Mouse (Mus musculus): ENCODE measurements at regions not wholly inside any gene's neighbourhood (a gene's known extent, or its start where the extent isn't known, plus 50 kb on each side); places are given as distances from the start of the nearest gene placed in this dataset.
A peak's percentile ranks its signal among the peaks of the same experiment; 100 is the strongest.

- ATAC-seq (replicated peaks; ENCODE audit: low FRiP score, low read depth) (peak; percentile 76), DNase-seq (ENCODE audit: low spot score) (peak; percentile 90)
- no peak for TF ChIP-seq CTCF (IDR thresholded peaks at IDR 0.05; ENCODE audit: low read depth)
- no peaks in the 10 kb centered on the region for H3K4me1 ChIP-seq (replicated peaks; ENCODE audit: insufficient read depth, low read length)
- peak overlapping the region; percentile 36; the same call in 1 of the 2 replicates for H3K27ac ChIP-seq
- peak overlapping the region; percentile 59 for H3K4me2 ChIP-seq (ENCODE audit: low read length)
- H3K9me3 ChIP-seq (replicated peaks; ENCODE audit: low read length): no peaks in the 10 kb centered on the region
- H3K27me3 ChIP-seq (ENCODE audit: insufficient read depth, low read length): no peaks in the 10 kb centered on the region
- no peaks in the 10 kb centered on the region for H3K36me3 ChIP-seq (ENCODE audit: insufficient read depth, low read length)
- H3K9ac ChIP-seq (ENCODE audit: low read depth, low read length): peak overlapping the region; percentile 31; the same call in 1 of the 2 replicates
- peak overlapping the region; percentile 28 for H3K4me3 ChIP-seq (replicated peaks; ENCODE audit: low read depth, low read length)
- WGBS: 2% methylated on average over 16 of the region's 16 CpGs
These were observed 101.6 kb upstream of the Med13l start for GRCm38 (mm10) chr5:118458727-118459390.

- H3K36me3 ChIP-seq (ENCODE audit: insufficient read depth, low read length): no peaks in the 10 kb centered on the region
- TF ChIP-seq CTCF (IDR thresholded peaks at IDR 0.05; ENCODE audit: low read depth): no peak; the same call in 1 of the 2 replicates
- H3K9ac ChIP-seq (ENCODE audit: low read depth, low read length): peak overlapping the region; percentile 31; the same call in 1 of the 2 replicates
- H3K4me1 ChIP-seq (replicated peaks; ENCODE audit: insufficient read depth, low read length): no peaks in the 10 kb centered on the region
- H3K27ac ChIP-seq: peak overlapping the region; percentile 36; the same call in 1 of the 2 replicates
- DNase-seq (ENCODE audit: low spot score): peak; percentile 93
- peak overlapping the region; percentile 59 for H3K4me2 ChIP-seq (ENCODE audit: low read length)
- peak overlapping the region; percentile 28 for H3K4me3 ChIP-seq (replicated peaks; ENCODE audit: low read depth, low read length)
- peak; percentile 77 for ATAC-seq (replicated peaks; ENCODE audit: low FRiP score, low read depth)
- H3K27me3 ChIP-seq (ENCODE audit: insufficient read depth, low read length): no peaks in the 10 kb centered on the region
- no peaks in the 10 kb centered on the region for H3K9me3 ChIP-seq (replicated peaks; ENCODE audit: low read length)
- WGBS: 1% methylated on average over 12 of the region's 12 CpGs
These were observed 101.1 kb upstream of the Med13l start for GRCm38 (mm10) chr5:118459391-118459792.

- Histone ChIP-seq H3K4me1 (replicated peaks; ENCODE audit: insufficient read depth, low read length) (peaks cover 17% of the 10 kb centered on the region; the same call in 1 of the 2 replicates), H3K27me3 (ENCODE audit: insufficient read depth, low read length) (no peaks in the 10 kb centered on the region), H3K9ac (ENCODE audit: low read depth, low read length) (no peak overlapping the region), H3K27ac (no peak overlapping the region), H3K4me3 (replicated peaks; ENCODE audit: low read depth, low read length) (no peak overlapping the region), H3K36me3 (ENCODE audit: insufficient read depth, low read length) (no peaks in the 10 kb centered on the region), H3K9me3 (replicated peaks; ENCODE audit: low read length) (no peaks in the 10 kb centered on the region), H3K4me2 (ENCODE audit: low read length) (no peak overlapping the region)
- TF ChIP-seq CTCF (IDR thresholded peaks at IDR 0.05; ENCODE audit: low read depth): no peak
- no peak for ATAC-seq (replicated peaks; ENCODE audit: low FRiP score, low read depth)
- no peak for DNase-seq (ENCODE audit: low spot score)
- 59% methylated on average over 4 of the region's 4 CpGs for WGBS
These were observed 98.5 kb upstream of the Med13l start for GRCm38 (mm10) chr5:118461967-118462366.

GRCm38 (mm10) chr5:118464931-118465801 is 95.3 kb upstream of the Med13l start:
- ATAC-seq (replicated peaks; ENCODE audit: low FRiP score, low read depth): peak; percentile 81
- H3K9ac ChIP-seq (ENCODE audit: low read depth, low read length): peak overlapping the region; percentile 19; the same call in 1 of the 2 replicates
- H3K4me3 ChIP-seq (replicated peaks; ENCODE audit: low read depth, low read length): peak overlapping the region; percentile 8; the same call in 1 of the 2 replicates
- peak; percentile 86 for DNase-seq (ENCODE audit: low spot score)
- H3K4me1 ChIP-seq (replicated peaks; ENCODE audit: insufficient read depth, low read length): peaks cover 17% of the 10 kb centered on the region; the same call in 1 of the 2 replicates
- H3K27ac ChIP-seq: no peak overlapping the region
- 9% methylated on average over 22 of the region's 22 CpGs for WGBS
- no peaks in the 10 kb centered on the region for H3K27me3 ChIP-seq (ENCODE audit: insufficient read depth, low read length)
- H3K4me2 ChIP-seq (ENCODE audit: low read length): peak overlapping the region; percentile 53
- no peak for TF ChIP-seq CTCF (IDR thresholded peaks at IDR 0.05; ENCODE audit: low read depth)
- H3K36me3 ChIP-seq (ENCODE audit: insufficient read depth, low read length): no peaks in the 10 kb centered on the region
- no peaks in the 10 kb centered on the region for H3K9me3 ChIP-seq (replicated peaks; ENCODE audit: low read length)

- Histone ChIP-seq H3K4me2 (ENCODE audit: low read length) (peak overlapping the region; percentile 53), H3K4me3 (replicated peaks; ENCODE audit: low read depth, low read length) (peak overlapping the region; percentile 8), H3K9ac (ENCODE audit: low read depth, low read length) (peak overlapping the region; percentile 19; the same call in 1 of the 2 replicates), H3K9me3 (replicated peaks; ENCODE audit: low read length) (no peaks in the 10 kb centered on the region), H3K36me3 (ENCODE audit: insufficient read depth, low read length) (no peaks in the 10 kb centered on the region), H3K27ac (peak overlapping the region; percentile 19; the same call in 1 of the 2 replicates), H3K4me1 (replicated peaks; ENCODE audit: insufficient read depth, low read length) (peaks cover 17% of the 10 kb centered on the region; the same call in 1 of the 2 replicates), H3K27me3 (ENCODE audit: insufficient read depth, low read length) (no peaks in the 10 kb centered on the region)
- 10% methylated on average over 10 of the region's 10 CpGs for WGBS
- ATAC-seq (replicated peaks; ENCODE audit: low FRiP score, low read depth) (no peak), DNase-seq (ENCODE audit: low spot score) (peak; percentile 53)
- TF ChIP-seq CTCF (IDR thresholded peaks at IDR 0.05; ENCODE audit: low read depth): no peak
These were observed 94.3 kb upstream of the Med13l start for GRCm38 (mm10) chr5:118465991-118466750.

Data from kidney, postnatal 0 days (tissue).